Mouse (Mus musculus) embryonic facial prominence, embryonic 13.5 days (tissue): ENCODE data around the gene Slc9a9. TPM values are rescaled to one million over a fixed set of nuclear protein-coding genes. Genes with fewer than 3 reads are reported as not detected.

Experiments
- ATAC-seq: fragments of 200-750 bp; cut with Nextera tagmentation; 2 replicates; pipeline ENCODE4 v1.8.0; 2017; ENCODE audit warnings: low read depth; ENCODE audit not compliant: insufficient number of reproducible peaks, insufficient read depth, low FRiP score, low TSS enrichment
- H3K27ac ChIP-seq: fragments of 300-500 bp; sonication (generic); 2 replicates; pipeline ENCODE4 v1.5.1; 2015; ENCODE audit warnings: moderate library complexity, mild to moderate bottlenecking, inconsistent platforms
- H3K27me3 ChIP-seq: fragments of 300-500 bp; sonication (generic); 2 replicates; pipeline ENCODE4 v1.6.1; 2015; ENCODE audit warnings: mild to moderate bottlenecking, inconsistent platforms
- H3K36me3 ChIP-seq: fragments of 300-500 bp; sonication (generic); 2 replicates; pipeline ENCODE4 v1.6.1; 2015; ENCODE audit warnings: mild to moderate bottlenecking, inconsistent platforms
- H3K4me1 ChIP-seq: fragments of 300-500 bp; sonication (generic); 2 replicates; pipeline ENCODE4 v1.6.1; 2015; ENCODE audit warnings: inconsistent platforms
- H3K4me2 ChIP-seq: fragments of 300-500 bp; sonication (generic); 2 replicates; pipeline ENCODE4 v1.6.1; 2015; ENCODE audit warnings: moderate library complexity, mild to moderate bottlenecking, inconsistent platforms
- H3K4me3 ChIP-seq: fragments of 300-500 bp; sonication (generic); 2 replicates; pipeline ENCODE4 v1.5.1; 2015; ENCODE audit warnings: mild to moderate bottlenecking, inconsistent platforms
- H3K9ac ChIP-seq: fragments of 300-500 bp; sonication (generic); 2 replicates; pipeline ENCODE4 v1.6.1; 2015; ENCODE audit warnings: mild to moderate bottlenecking, inconsistent platforms
- H3K9me3 ChIP-seq: fragments of 300-500 bp; sonication (generic); 2 replicates; pipeline ENCODE4 v1.6.1; 2016; ENCODE audit warnings: inconsistent platforms
- WGBS: fragments of 180-500 bp; shearing (Covaris S2); methylation state at CpG from one replicate; pipeline ENCODE4 v1.1.7; 2015; ENCODE audit warnings: mixed read lengths; 5-methylcytosine and 5-hydroxymethylcytosine counted together
- polyA plus RNA-seq: library from polyadenylated mRNA; unstranded; fragments of >200 nt; fragmentation: Nextera tagmentation; extraction: Ambion mirVana; gene quantifications from 2 replicates; pipeline ENCODE4 v1.2.1, GENCODE M21; 2015

Slc9a9 gene
- polyA plus RNA-seq, 1 experiment from 2014 or later = 5.2 TPM

GRCm38 (mm10) chr9:94704986-94705757 lies 35.5 kb downstream of the Slc9a9 start:
- Histone ChIP-seq H3K27ac (no peak overlapping the region), H3K9ac (no peak overlapping the region), H3K36me3 (no peaks in the 10 kb centered on the region), H3K4me1 (peaks cover 13% of the 10 kb centered on the region), H3K4me3 (no peak overlapping the region), H3K4me2 (no peak overlapping the region), H3K27me3 (no peaks in the 10 kb centered on the region), H3K9me3 (no peaks in the 10 kb centered on the region)
- WGBS = 78% methylated on average over 9 of the region's 9 CpGs
- no peak for ATAC-seq

DNA sequence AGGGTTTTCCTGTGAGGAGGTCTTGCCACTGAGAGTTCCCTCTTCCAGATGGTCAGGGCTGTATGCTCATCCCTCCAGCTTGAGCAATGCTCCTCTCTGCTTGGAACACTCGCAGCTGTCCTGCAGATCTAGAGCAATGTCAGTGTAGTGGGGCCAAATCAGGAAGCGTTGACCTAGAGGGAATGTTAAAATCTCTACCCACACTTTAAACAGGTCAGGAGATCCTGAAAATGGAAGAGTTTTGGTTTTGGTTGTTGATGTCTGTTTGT lies 36.0 kb downstream of the Slc9a9 start:
- peaks cover 11% of the 10 kb centered on the region for H3K4me1 ChIP-seq
- WGBS = 87% methylated on average over 2 of the region's 2 CpGs
- H3K4me2 ChIP-seq = no peak overlapping the region
- no peak overlapping the region for H3K4me3 ChIP-seq
- no peaks in the 10 kb centered on the region for H3K36me3 ChIP-seq
- H3K9me3 ChIP-seq = no peaks in the 10 kb centered on the region
- no peaks in the 10 kb centered on the region for H3K27me3 ChIP-seq
- no peak for ATAC-seq
- no peak overlapping the region for H3K9ac ChIP-seq
- H3K27ac ChIP-seq = no peak overlapping the region

- Histone ChIP-seq H3K4me1 (no peaks in the 10 kb centered on the region), H3K9me3 (no peaks in the 10 kb centered on the region), H3K4me2 (no peak overlapping the region), H3K36me3 (no peaks in the 10 kb centered on the region), H3K27me3 (no peaks in the 10 kb centered on the region), H3K4me3 (no peak overlapping the region), H3K27ac (no peak overlapping the region), H3K9ac (no peak overlapping the region)
- 85% methylated on average over 5 of the region's 5 CpGs for WGBS
- no peak for ATAC-seq
These were observed 42.4 kb downstream of the Slc9a9 start for GRCm38 (mm10) chr9:94712084-94712483.

- no peaks in the 10 kb centered on the region for H3K9me3 ChIP-seq
- no peak for ATAC-seq
- no peak overlapping the region for H3K4me3 ChIP-seq
- WGBS = 72% methylated on average over 2 of the region's 2 CpGs
- H3K36me3 ChIP-seq = no peaks in the 10 kb centered on the region
- H3K4me2 ChIP-seq = no peak overlapping the region
- no peak overlapping the region for H3K27ac ChIP-seq
- H3K9ac ChIP-seq = no peak overlapping the region
- H3K27me3 ChIP-seq = no peaks in the 10 kb centered on the region
- H3K4me1 ChIP-seq = no peaks in the 10 kb centered on the region
These were observed 47.0 kb downstream of the Slc9a9 start for GRCm38 (mm10) chr9:94716695-94717094.

DNA sequence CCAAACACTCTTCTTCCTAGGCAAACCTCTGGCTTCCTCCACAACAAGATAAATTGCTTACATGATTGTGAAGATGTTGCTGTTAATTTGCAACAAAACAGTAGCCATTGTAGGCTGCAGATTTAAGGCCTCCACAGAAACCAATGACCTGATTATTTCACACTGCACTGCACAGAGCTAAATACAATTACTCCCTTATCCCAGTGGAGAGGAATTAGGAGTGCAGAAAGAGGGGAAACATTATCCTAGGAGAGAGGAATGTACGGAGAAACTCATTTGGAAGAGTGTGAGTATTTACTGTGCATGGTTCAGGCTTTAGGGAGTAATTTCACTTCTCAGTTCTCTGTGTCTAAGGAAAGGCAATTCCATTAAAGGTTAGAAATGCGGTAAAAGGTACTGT lies 53.9 kb downstream of the Slc9a9 start:
- H3K4me3 ChIP-seq = no peak overlapping the region
- ATAC-seq = no peak
- H3K4me1 ChIP-seq = no peaks in the 10 kb centered on the region
- H3K9me3 ChIP-seq = no peaks in the 10 kb centered on the region
- WGBS = 46% methylated on average over 2 of the region's 2 CpGs
- no peaks in the 10 kb centered on the region for H3K36me3 ChIP-seq
- H3K4me2 ChIP-seq = no peak overlapping the region
- no peak overlapping the region for H3K27ac ChIP-seq
- H3K27me3 ChIP-seq = no peaks in the 10 kb centered on the region
- no peak overlapping the region for H3K9ac ChIP-seq

GRCm38 (mm10) chr9:94725121-94725520 lies 55.4 kb downstream of the Slc9a9 start:
- Histone ChIP-seq H3K36me3 (no peaks in the 10 kb centered on the region), H3K27ac (no peak overlapping the region), H3K4me1 (no peaks in the 10 kb centered on the region), H3K9me3 (no peaks in the 10 kb centered on the region), H3K4me3 (no peak overlapping the region), H3K27me3 (no peaks in the 10 kb centered on the region), H3K4me2 (no peak overlapping the region), H3K9ac (no peak overlapping the region)
- WGBS = 85% methylated on average over 5 of the region's 5 CpGs
- ATAC-seq = no peak

DNA sequence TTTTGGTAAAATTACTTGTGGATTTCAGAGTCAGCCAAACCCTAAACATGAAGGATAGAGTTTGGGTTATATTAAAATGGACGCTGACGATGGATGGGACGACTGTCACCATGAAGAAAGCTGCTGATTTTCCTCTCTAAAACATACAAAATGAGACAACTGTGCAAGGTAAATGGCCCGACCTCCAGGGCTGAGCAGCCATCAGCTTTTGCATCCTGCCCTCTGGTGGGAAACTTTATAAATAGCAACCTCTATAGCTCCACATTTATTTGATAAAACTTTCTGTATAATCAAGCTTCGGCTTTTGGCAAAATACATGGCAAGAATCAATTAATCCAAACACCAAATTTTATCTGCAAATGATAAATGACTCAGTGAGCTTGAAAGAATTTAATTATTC lies 57.7 kb downstream of the Slc9a9 start:
- no peaks in the 10 kb centered on the region for H3K4me1 ChIP-seq
- no peaks in the 10 kb centered on the region for H3K36me3 ChIP-seq
- WGBS = 36% methylated on average over 5 of the region's 5 CpGs
- H3K9ac ChIP-seq = no peak overlapping the region
- no peaks in the 10 kb centered on the region for H3K27me3 ChIP-seq
- H3K9me3 ChIP-seq = no peaks in the 10 kb centered on the region
- ATAC-seq = no peak
- no peak overlapping the region for H3K27ac ChIP-seq
- H3K4me2 ChIP-seq = no peak overlapping the region
- H3K4me3 ChIP-seq = no peak overlapping the region

- H3K9me3 ChIP-seq = no peaks in the 10 kb centered on the region
- ATAC-seq = no peak
- H3K4me3 ChIP-seq = no peak overlapping the region
- WGBS = 91% methylated on average over 8 of the region's 8 CpGs
- no peak overlapping the region for H3K27ac ChIP-seq
- no peaks in the 10 kb centered on the region for H3K4me1 ChIP-seq
- H3K9ac ChIP-seq = no peak overlapping the region
- H3K27me3 ChIP-seq = no peaks in the 10 kb centered on the region
- no peaks in the 10 kb centered on the region for H3K36me3 ChIP-seq
- no peak overlapping the region for H3K4me2 ChIP-seq
These were observed 60.7 kb downstream of the Slc9a9 start for GRCm38 (mm10) chr9:94730396-94730795.

DNA sequence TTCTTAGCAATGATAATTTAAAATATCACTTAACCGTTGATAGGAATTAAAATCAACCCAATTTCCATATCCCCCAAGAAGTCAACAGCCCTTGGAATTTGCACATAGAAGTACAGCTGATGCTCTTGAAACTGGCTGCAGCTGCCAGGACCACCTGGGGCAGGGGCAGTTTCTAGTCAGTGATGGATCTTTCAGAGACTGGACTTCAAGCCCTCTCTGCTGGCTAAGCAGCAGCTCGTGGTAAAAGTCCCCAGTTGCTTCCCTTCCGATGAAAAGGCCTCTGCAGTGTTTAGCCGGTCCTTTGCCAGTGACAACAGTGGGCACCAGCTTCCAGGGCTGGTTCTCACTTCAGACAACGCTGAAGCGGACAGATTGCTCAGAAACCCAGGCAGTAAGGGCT lies 62.4 kb downstream of the Slc9a9 start:
- H3K9ac ChIP-seq = no peak overlapping the region
- H3K4me2 ChIP-seq = no peak overlapping the region
- H3K9me3 ChIP-seq = no peaks in the 10 kb centered on the region
- H3K27ac ChIP-seq = no peak overlapping the region
- WGBS = 79% methylated on average over 6 of the region's 6 CpGs
- no peaks in the 10 kb centered on the region for H3K4me1 ChIP-seq
- H3K27me3 ChIP-seq = no peaks in the 10 kb centered on the region; the same call in 1 of the 2 replicates
- H3K4me3 ChIP-seq = no peak overlapping the region
- ATAC-seq = no peak
- H3K36me3 ChIP-seq = no peaks in the 10 kb centered on the region

- Histone ChIP-seq H3K36me3 (no peaks in the 10 kb centered on the region), H3K9me3 (no peaks in the 10 kb centered on the region), H3K4me3 (no peak overlapping the region), H3K27me3 (no peaks in the 10 kb centered on the region; the same call in 1 of the 2 replicates), H3K27ac (no peak overlapping the region), H3K9ac (no peak overlapping the region), H3K4me2 (no peak overlapping the region), H3K4me1 (no peaks in the 10 kb centered on the region)
- 61% methylated on average over 8 of the region's 8 CpGs for WGBS
- no peak for ATAC-seq
These were observed 63.0 kb downstream of the Slc9a9 start for GRCm38 (mm10) chr9:94732599-94733287.

DNA sequence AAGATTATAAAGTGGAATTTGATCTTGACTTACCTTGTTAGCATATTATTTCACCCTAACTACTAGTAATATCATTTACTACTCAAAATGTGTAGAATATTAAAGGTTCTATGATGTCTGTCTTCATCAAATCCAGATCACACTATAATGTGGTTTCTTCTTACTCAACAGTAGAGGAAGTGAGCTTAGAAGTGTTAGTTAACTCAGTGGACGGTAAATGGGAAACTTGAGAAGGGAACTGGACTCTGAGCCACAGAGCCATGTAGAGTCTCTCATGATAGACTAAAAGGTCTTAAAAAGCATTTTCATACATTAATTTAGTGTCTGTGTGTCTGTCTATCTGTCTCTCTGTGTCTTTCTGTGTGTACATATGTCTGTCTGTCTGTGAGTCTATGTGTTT lies 64.6 kb downstream of the Slc9a9 start:
- H3K36me3 ChIP-seq = no peaks in the 10 kb centered on the region
- no peak overlapping the region for H3K27ac ChIP-seq
- H3K9ac ChIP-seq = no peak overlapping the region
- no peaks in the 10 kb centered on the region for H3K9me3 ChIP-seq
- 0 out of 2 replicates have a peak, but pooled peaks cover 3% of the 10 kb centered on the region for H3K4me1 ChIP-seq
- no peak for ATAC-seq
- no peak overlapping the region for H3K4me2 ChIP-seq
- H3K27me3 ChIP-seq = no peaks in the 10 kb centered on the region; the same call in 1 of the 2 replicates
- no peak overlapping the region for H3K4me3 ChIP-seq
- 45% methylated on average over 1 of the region's 1 CpGs for WGBS

- H3K27me3 ChIP-seq = no peaks in the 10 kb centered on the region; the same call in 1 of the 2 replicates
- 62% methylated on average over 5 of the region's 5 CpGs for WGBS
- H3K9me3 ChIP-seq = no peaks in the 10 kb centered on the region
These were observed 67.5 kb downstream of the Slc9a9 start for GRCm38 (mm10) chr9:94737226-94737625.

More at GRCm38 (mm10) chr9:94737226-94737625, 67.5 kb downstream of the Slc9a9 start:
- Histone ChIP-seq H3K4me2 (no peak overlapping the region), H3K4me3 (no peak overlapping the region), H3K9ac (no peak overlapping the region), H3K27ac (no peak overlapping the region), H3K4me1 (peaks cover 14% of the 10 kb centered on the region), H3K36me3 (no peaks in the 10 kb centered on the region)
- no peak for ATAC-seq
